Mouse (Mus musculus): ENCODE measurements around the gene Fap. TPM values are rescaled to one million over a fixed set of nuclear protein-coding genes. Genes with fewer than 3 reads are reported as not detected.

Fap gene
- polyA plus RNA-seq, 1 experiment from 2014 or later = 0.70 TPM

DNA sequence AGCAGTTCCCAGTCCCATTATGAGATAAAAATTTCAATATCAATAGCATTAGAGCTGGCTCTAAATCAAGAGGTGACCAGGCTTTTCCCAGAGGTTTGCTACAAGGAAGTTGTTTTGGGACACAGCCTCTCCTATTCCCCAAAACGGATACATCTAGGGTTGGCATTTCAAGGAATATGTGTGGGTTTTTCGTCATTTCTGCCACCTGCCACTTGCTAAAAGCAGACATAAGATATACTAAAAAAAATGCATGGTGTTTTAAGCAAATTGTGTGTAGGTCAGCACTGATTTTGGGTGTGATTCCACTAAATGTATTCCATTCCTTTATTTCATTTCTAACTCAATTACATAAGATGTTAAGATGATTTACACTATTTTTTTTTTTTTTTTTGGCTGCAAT, 56.1 kb downstream of the Fap start:
- 73% methylated on average over 2 of the region's 2 CpGs for WGBS

DNA sequence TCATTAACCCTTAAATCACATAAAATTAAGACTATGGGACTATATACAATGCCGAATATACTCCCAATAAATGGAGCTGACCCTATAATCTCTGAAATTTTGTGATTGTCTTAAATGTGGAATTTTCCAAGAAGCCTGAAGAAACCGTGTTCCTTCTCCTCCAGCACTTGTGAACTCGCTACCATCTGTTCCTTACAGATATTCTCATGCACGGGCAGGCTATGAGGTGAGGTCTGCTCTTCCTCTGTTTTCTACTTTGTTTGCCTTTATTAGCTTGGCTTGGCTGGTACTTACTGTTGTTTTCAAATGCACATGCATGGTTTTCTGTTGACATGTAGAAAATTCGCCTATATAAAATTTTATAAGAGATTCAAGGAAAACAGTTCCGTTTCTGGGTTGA, 59.4 kb downstream of the Fap start:
- no peaks in the 10 kb centered on the region for H3K9me3 ChIP-seq
- H3K9ac ChIP-seq (replicated peaks) = no peak overlapping the region
- no peaks in the 10 kb centered on the region for H3K36me3 ChIP-seq
- no peaks in the 10 kb centered on the region for H3K27me3 ChIP-seq
- no peak overlapping the region for H3K4me3 ChIP-seq (replicated peaks)
- no peaks in the 10 kb centered on the region for H3K4me1 ChIP-seq (replicated peaks)
- H3K27ac ChIP-seq = no peak overlapping the region
- no peak overlapping the region for H3K4me2 ChIP-seq (replicated peaks)
- ATAC-seq = no peak
- 92% methylated on average over 6 of the region's 6 CpGs for WGBS

More for the DNA sequence above, 56.1 kb downstream of the Fap start:
- Histone ChIP-seq H3K27ac (no peak overlapping the region), H3K36me3 (no peaks in the 10 kb centered on the region), H3K27me3 (no peaks in the 10 kb centered on the region), H3K4me3 (replicated peaks) (no peak overlapping the region), H3K9me3 (no peaks in the 10 kb centered on the region), H3K4me1 (replicated peaks) (no peaks in the 10 kb centered on the region), H3K9ac (replicated peaks) (no peak overlapping the region), H3K4me2 (replicated peaks) (no peak overlapping the region)
- no peak for ATAC-seq

DNA sequence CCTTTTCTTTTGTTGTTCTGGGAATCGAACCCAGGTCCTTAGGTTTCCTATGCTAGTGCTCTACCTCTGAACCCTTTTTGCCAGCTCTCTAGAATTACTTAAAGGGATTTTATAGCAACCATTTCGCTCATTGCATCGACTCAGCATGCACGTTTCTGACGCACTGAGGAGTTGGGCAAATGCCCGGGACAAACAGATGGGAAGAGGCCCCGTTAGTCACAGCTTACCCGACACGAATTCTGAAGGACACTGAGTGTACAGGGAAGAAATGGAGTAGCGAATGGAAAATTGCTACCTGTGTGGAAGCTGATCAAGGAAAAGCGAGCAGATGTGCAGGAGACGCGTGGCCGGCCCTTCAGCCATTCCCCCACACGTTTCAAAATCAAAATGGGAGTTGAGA, 60.4 kb downstream of the Fap start:
- Histone ChIP-seq H3K9me3 (no peaks in the 10 kb centered on the region), H3K4me1 (replicated peaks) (no peaks in the 10 kb centered on the region), H3K4me2 (replicated peaks) (no peak overlapping the region), H3K4me3 (replicated peaks) (no peak overlapping the region), H3K27me3 (no peaks in the 10 kb centered on the region), H3K27ac (no peak overlapping the region), H3K9ac (replicated peaks) (no peak overlapping the region), H3K36me3 (no peaks in the 10 kb centered on the region)
- ATAC-seq = no peak
- 92% methylated on average over 15 of the region's 15 CpGs for WGBS

DNA sequence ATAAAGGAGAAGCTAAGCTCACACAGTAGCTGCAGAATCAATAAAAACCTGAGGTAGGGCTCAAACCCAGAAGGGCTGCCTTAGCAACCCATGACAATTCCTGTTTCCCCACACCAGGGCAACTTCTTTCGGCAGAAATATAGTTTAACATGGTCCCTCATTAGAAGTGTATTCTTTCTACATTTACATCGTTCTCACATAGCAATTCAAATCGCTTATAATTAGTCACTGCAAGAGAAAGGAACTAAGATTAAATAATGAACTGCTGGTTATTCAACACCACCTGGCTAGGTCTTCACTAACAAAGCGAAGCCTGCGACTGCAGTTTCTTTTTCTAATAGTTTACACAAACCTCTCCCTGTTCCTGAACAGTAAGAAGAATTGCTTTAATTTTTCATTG, 66.7 kb downstream of the Fap start:
- Histone ChIP-seq H3K27me3 (no peaks in the 10 kb centered on the region), H3K9me3 (no peaks in the 10 kb centered on the region), H3K4me3 (replicated peaks) (no peak overlapping the region), H3K9ac (replicated peaks) (no peak overlapping the region), H3K36me3 (no peaks in the 10 kb centered on the region), H3K4me2 (replicated peaks) (no peak overlapping the region), H3K4me1 (replicated peaks) (no peaks in the 10 kb centered on the region), H3K27ac (no peak overlapping the region)
- ATAC-seq = no peak
- WGBS = 83% methylated on average over 5 of the region's 5 CpGs

DNA sequence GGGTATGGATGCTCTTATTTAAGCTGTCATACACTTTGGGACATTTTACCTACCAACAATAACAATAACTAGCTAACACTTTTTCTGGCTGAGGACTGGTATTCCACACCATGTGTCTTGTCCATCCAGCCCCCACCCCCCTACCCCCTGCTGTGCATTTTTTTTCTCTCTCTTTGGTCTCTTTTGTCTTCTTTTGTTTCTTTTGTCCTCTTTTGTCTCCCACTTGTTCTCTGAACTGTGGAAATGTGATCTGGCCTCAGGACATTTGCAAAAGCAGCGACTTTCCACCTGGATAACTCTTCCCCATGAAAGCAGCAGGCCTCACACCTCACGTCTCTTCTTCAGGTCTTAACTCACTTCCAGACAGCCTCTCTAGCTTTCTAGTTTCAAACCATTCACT, 67.4 kb downstream of the Fap start:
- no peak for ATAC-seq
- Histone ChIP-seq H3K4me3 (replicated peaks) (no peak overlapping the region), H3K9me3 (no peaks in the 10 kb centered on the region), H3K27ac (no peak overlapping the region), H3K27me3 (no peaks in the 10 kb centered on the region), H3K4me2 (replicated peaks) (no peak overlapping the region), H3K9ac (replicated peaks) (no peak overlapping the region), H3K36me3 (no peaks in the 10 kb centered on the region), H3K4me1 (replicated peaks) (no peaks in the 10 kb centered on the region)
- 16% methylated on average over 2 of the region's 2 CpGs for WGBS

DNA sequence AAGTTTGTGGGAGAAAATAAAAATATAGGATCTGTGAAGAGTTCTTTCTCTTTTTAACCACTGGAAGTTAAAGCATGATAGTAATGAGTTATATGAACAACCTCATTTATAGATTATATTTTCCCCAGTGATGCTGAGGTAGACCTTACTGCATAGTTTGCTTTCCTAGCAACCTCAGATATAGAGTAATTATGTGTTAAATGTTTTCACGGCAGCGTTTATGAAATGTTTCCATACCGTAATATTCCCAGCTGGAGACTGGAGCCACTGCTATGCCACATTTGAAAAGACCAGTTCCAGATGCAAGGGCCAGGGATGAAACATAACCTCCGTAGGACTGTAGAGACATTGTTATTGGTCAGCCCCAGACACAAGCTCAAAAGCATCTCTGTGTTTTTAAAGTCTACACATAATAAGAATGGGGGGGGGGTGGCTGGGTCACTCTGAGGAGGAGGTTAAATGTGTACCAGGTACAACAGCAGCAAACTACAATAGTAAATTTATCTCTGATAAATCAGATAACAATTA, 69.5 kb downstream of the Fap start:
- Histone ChIP-seq H3K4me2 (replicated peaks) (no peak overlapping the region), H3K27ac (no peak overlapping the region), H3K4me1 (replicated peaks) (no peaks in the 10 kb centered on the region), H3K36me3 (no peaks in the 10 kb centered on the region), H3K9ac (replicated peaks) (no peak overlapping the region), H3K27me3 (no peaks in the 10 kb centered on the region), H3K4me3 (replicated peaks) (no peak overlapping the region), H3K9me3 (no peaks in the 10 kb centered on the region)
- ATAC-seq = no peak
- 88% methylated on average over 4 of the region's 4 CpGs for WGBS

DNA sequence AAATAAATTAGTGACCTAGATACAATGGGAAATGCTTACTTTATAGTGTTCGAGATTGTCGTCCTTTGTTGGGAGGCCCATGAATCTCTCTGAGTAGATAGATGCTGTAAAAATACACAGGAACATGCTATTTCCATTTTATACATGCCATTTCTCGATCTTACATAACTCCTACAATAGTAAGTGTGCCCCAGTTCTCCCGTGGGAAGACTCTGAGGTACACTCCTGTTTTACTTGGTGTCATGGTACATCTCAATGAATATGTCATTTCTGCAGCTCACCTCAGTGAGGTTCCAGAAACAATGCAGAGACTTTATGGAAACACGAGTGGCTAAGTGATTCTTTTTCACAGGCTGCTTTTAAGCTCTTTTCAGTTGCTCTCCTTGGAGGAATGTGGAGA, 70.5 kb downstream of the Fap start:
- no peaks in the 10 kb centered on the region for H3K4me1 ChIP-seq (replicated peaks)
- no peak overlapping the region for H3K4me3 ChIP-seq (replicated peaks)
- no peaks in the 10 kb centered on the region for H3K9me3 ChIP-seq
- no peaks in the 10 kb centered on the region for H3K27me3 ChIP-seq
- ATAC-seq = no peak
- no peak overlapping the region for H3K4me2 ChIP-seq (replicated peaks)
- H3K9ac ChIP-seq (replicated peaks) = no peak overlapping the region
- WGBS = 79% methylated on average over 5 of the region's 5 CpGs
- no peak overlapping the region for H3K27ac ChIP-seq
- no peaks in the 10 kb centered on the region for H3K36me3 ChIP-seq

DNA sequence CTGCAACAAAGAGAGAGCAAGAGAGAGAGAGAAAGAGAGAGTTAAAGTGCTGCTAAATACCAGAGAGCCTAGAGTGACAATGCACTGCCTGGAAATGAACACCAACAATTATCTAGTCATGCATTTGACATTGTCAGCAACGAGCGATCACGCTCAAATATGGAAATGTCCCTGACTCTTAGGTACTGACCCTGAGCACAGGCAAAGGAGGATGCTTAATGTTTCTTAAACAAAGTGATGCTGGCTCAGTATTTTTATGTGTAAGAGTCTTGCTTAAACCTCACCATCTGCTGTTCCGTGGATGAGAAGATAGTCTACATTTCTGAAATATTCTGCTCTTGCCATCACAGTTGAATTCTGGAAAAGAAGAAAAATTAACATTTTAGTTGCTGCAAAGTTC, 71.4 kb downstream of the Fap start:
- Histone ChIP-seq H3K36me3 (no peaks in the 10 kb centered on the region), H3K4me1 (replicated peaks) (no peaks in the 10 kb centered on the region), H3K27me3 (no peaks in the 10 kb centered on the region), H3K9me3 (no peaks in the 10 kb centered on the region), H3K4me3 (replicated peaks) (no peak overlapping the region), H3K9ac (replicated peaks) (no peak overlapping the region), H3K4me2 (replicated peaks) (no peak overlapping the region), H3K27ac (no peak overlapping the region)
- no peak for ATAC-seq
- WGBS = 79% methylated on average over 4 of the region's 4 CpGs

DNA sequence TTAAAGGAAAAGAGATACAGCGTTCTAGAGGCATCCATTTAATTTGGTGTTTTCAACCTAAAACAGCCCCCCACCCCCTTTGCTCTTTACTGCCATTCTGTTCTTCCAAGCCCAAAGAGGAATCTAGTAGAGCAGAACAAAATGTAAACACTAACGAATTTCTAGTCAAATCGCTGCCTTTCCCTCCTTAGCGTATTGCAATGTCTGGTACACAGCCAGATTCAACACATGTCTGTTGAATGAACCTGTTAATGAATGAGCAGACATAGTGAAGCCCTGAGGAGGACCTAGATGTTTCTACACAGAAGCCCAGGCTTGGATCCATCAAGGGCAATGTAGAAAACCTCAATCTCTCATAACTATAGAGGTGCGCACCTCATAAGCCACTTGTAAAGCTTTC, 75.1 kb downstream of the Fap start:
- Histone ChIP-seq H3K4me2 (replicated peaks) (no peak overlapping the region), H3K27ac (no peak overlapping the region), H3K4me1 (replicated peaks) (no peaks in the 10 kb centered on the region), H3K36me3 (no peaks in the 10 kb centered on the region), H3K4me3 (replicated peaks) (no peak overlapping the region), H3K9ac (replicated peaks) (no peak overlapping the region), H3K27me3 (no peaks in the 10 kb centered on the region), H3K9me3 (no peaks in the 10 kb centered on the region)
- ATAC-seq = no peak
- 92% methylated on average over 5 of the region's 5 CpGs for WGBS

DNA sequence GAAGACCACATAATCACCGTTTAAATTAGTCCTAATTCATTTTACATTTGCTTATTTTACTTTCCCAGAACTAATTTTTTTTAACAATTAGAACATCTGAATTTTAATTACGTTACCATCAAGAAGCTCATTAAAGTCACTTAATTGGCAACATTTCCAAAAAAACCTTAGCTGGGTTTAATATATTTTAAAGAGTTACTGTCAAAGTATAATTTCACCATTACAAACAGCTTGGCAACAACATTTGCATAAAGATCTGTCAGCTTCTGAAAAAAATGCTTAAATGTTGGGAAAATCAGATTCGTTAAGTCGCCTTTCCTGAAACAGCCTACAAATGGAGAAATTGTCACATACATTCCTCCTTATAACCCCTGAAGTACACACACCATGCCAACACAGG, 75.8 kb downstream of the Fap start:
- Histone ChIP-seq H3K4me1 (replicated peaks) (no peaks in the 10 kb centered on the region), H3K27ac (no peak overlapping the region), H3K4me3 (replicated peaks) (no peak overlapping the region), H3K9ac (replicated peaks) (no peak overlapping the region), H3K27me3 (no peaks in the 10 kb centered on the region), H3K36me3 (no peaks in the 10 kb centered on the region), H3K9me3 (no peaks in the 10 kb centered on the region), H3K4me2 (replicated peaks) (no peak overlapping the region)
- ATAC-seq = no peak
- WGBS = 84% methylated on average over 4 of the region's 4 CpGs

DNA sequence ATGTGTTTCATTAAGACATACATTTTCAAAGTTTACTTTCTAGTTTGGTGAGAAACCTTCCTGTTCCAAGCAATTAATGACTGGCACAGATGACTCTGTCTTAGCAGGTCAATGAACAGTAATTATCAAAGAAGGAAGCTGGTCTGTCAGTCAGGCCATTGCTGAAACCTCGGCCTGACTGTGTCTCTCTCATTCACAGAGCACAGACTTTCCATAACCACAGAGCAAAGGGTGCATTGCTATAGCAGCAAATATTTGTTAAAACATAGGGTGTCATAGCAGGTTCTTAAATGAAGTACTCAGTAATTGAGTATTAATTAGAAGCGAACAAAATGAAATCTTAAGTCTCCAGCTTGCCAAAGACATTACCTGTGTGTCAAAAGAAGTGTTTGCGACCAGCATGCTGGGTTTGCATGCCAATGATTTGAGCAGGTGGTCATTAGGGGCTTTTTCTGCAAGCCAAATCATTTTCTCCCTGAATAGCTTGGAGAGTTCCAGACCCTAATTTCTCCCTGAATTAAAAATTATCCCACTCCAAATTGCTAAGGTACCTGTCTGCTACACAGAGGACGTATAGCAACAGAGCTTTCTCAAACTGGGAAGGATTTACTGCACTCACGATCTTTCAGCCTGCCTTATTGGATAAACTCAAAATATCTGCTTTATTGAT, 76.4 kb downstream of the Fap start:
- Histone ChIP-seq H3K4me2 (replicated peaks) (no peak overlapping the region), H3K4me3 (replicated peaks) (no peak overlapping the region), H3K27ac (no peak overlapping the region), H3K9me3 (no peaks in the 10 kb centered on the region), H3K4me1 (replicated peaks) (no peaks in the 10 kb centered on the region), H3K27me3 (no peaks in the 10 kb centered on the region), H3K36me3 (no peaks in the 10 kb centered on the region), H3K9ac (replicated peaks) (no peak overlapping the region)
- WGBS = 74% methylated on average over 5 of the region's 5 CpGs
- ATAC-seq = no peak

DNA sequence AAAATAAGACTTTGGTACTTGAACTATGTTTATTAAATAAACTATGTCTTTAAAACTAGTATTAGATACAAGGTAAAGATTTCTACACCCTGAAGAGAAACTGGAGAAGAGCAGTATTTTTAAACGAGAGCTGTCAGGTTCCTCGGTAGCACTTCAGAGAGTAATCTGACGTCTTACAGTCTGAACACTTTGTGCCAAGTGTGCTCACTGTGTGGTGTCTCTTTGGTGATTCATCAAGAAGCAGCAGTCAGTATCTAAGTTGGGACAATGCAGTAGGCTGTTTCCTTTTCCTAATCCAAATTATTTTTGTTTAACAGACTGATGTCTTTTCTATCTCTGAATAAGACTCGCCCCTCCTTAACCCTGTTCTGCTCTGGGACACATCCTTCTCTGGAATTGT, 78.5 kb downstream of the Fap start:
- WGBS = 81% methylated on average over 4 of the region's 4 CpGs

DNA sequence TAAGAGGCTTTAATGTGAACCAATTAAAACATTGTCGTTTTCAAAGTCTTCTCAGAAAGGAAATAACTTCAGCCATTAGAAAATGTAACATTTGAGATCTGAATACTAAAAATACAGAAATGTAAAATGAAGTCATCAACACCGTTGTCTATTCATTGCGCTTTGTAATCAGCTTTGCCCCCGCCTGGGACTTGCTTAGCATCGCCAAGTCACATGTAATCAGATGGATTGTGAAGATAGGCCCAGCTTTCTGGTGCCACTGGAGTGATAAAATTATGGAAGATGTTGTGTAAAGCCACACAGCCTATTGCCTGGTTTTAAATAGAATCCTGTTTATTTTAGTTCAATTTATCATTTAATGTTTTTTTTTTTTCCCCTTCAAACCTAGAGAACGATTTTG, 84.0 kb downstream of the Fap start:
- no peaks in the 10 kb centered on the region for H3K36me3 ChIP-seq
- no peaks in the 10 kb centered on the region for H3K9me3 ChIP-seq
- H3K27ac ChIP-seq = no peak overlapping the region
- no peaks in the 10 kb centered on the region for H3K27me3 ChIP-seq
- H3K4me2 ChIP-seq (replicated peaks) = no peak overlapping the region
- H3K4me1 ChIP-seq (replicated peaks) = no peaks in the 10 kb centered on the region
- ATAC-seq = no peak
- H3K9ac ChIP-seq (replicated peaks) = no peak overlapping the region
- WGBS = 89% methylated on average over 6 of the region's 6 CpGs
- H3K4me3 ChIP-seq (replicated peaks) = no peak overlapping the region

More for the DNA sequence above, 78.5 kb downstream of the Fap start:
- Histone ChIP-seq H3K9me3 (no peaks in the 10 kb centered on the region), H3K4me3 (replicated peaks) (no peak overlapping the region), H3K27me3 (no peaks in the 10 kb centered on the region), H3K36me3 (no peaks in the 10 kb centered on the region), H3K4me1 (replicated peaks) (no peaks in the 10 kb centered on the region), H3K9ac (replicated peaks) (no peak overlapping the region), H3K27ac (no peak overlapping the region), H3K4me2 (replicated peaks) (no peak overlapping the region)
- ATAC-seq = no peak

Measured in midbrain, embryonic 13.5 days (tissue).